Mouse (Mus musculus): ENCODE results near the gene Muc2. TPM values are rescaled to one million over a fixed set of nuclear protein-coding genes. Genes with fewer than 3 reads are reported as not detected.

Gene Muc2
- polyA plus RNA-seq, 2 experiments from 2014 or later: not detected

DNA sequence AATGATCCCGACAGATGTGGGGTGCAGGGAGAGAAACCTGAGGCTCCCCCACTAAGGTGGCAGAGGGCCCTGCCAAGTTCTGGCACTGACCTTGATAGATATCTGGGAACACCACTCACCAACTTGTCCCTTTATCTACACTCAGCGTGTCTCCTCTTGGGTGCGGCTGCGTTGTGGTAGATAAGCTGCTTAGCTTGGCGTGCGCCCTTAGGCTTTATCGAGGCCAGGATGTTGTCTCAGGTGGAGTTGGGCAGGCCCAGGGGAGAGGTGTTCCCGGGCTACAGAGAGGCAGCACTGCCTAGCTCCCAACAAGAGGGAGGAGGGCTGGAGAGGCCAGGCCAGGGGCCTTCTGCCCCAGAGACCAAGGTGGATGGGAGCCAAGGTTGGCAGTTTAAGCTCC is 80.8 kb downstream of the Muc2 start:
- no peak for ATAC-seq

DNA sequence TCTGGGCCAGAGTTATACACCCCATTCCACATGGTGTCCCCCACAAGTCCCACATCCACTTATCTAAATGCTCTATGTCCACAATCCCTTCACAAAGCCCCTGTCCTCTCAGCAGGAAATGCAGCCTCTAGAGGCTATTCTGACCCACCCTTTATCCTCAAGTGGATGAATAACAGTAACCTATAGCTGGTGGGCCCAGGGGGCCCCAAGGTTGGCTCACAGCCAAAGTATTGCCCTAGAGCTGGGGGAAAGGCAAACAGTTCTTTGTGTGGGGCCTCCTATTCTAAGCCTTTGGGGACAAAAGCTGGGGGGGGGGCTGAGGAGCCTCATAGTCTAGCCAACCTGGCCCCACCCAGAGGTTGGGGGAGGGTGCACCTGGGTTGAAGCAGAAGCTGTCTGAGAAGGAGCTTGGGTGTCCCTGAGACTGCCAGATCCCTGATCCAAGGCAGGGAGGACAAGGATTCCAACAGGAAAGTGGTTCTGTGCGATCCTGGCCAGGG is 82.0 kb downstream of the Muc2 start:
- no peak for ATAC-seq

DNA sequence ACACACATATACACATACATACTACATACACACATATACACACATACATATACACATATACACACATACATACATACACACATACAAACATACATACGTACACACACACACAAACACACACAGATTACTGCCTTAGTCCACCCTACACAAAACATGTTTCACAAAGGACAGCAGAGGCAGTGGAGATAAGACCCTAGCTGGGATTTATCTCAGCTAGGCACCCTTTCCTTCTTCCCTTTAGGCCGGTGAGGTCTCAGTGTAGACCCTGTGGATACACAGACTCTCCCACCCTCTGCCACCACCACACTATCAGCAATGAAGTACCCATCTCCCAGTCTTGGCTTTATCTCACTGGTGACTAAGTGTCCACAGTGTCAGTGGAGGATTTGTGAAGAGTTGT is 84.7 kb downstream of the Muc2 start:
- ATAC-seq: no peak

DNA sequence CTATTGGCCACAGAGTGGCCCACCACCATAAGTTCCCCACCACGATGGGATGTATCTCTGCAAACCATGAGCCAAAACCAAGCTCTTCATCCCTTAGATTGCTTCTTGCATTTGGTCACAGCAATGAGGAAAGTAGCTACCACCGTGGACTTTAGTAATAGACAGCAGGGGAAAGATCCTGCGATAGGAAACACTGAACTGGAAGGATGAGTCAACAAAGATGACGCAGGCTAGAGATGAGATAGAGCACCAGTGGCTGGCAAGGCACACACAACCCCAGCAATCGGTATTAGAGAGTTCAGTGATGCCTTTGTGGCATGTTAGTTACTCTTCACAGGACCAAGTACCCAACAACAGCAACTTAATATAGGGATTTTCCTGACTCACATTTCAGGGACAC is 86.1 kb downstream of the Muc2 start:
- ATAC-seq: no peak

GRCm38 (mm10) chr7:141788677-141789452 is 98.7 kb downstream of the Muc2 start, which contains the start of gene Muc5ac:
Muc5ac (plus strand) TSS chr7:141788972.
- no peak for ATAC-seq

- no peak for ATAC-seq
Measured at GRCm38 (mm10) chr7:141794251-141794650, 104.1 kb downstream of the Muc2 start.

DNA sequence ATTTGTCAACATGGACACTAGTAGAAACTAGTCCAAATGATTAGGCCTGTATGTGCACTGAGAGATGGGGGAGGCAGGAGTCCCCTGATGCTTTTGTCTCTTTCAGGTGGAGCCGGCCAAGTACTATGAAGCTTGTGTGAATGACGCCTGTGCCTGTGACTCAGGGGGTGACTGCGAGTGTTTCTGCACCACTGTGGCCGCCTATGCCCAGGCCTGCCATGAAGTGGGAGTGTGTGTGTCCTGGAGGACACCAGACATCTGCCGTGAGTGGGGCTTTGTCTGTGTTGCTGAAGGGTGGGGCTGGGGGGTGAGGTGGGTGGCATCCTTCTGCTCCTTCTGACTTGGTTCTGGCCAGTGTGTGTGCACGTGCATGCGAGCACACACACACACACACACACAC is 113.1 kb downstream of the Muc2 start:
- no peak for ATAC-seq

Other genes with a start within 250 kb of the Muc2 start
- 10 to 100 TPM in 1 of 2 experiments, 1 to 10 TPM in 1; 5.3 to 12.7 TPM for gene Pidd1, start 246.3 kb upstream of the Muc2 start, polyA plus RNA-seq (2017; shearing (Covaris generic))
- gene Rplp2, start 243.0 kb upstream of the Muc2 start, polyA plus RNA-seq (2017; shearing (Covaris generic)): 1,000 to 10,000 TPM; 3,324 to 3,604 TPM
- gene Pnpla2, start 235.1 kb upstream of the Muc2 start, polyA plus RNA-seq (2017; shearing (Covaris generic)): 10 to 100 TPM; 58.2 to 70.2 TPM
- not detected for gene Cracr2b, start 229.2 kb upstream of the Muc2 start, polyA plus RNA-seq (2017; shearing (Covaris generic))
- 1 to 10 TPM; 8.3 to 8.7 TPM for gene Cd151, start 222.9 kb upstream of the Muc2 start, polyA plus RNA-seq (2017; shearing (Covaris generic))
- 10 to 100 TPM; 22.3 to 22.6 TPM for gene Polr2l, start 215.2 kb upstream of the Muc2 start, polyA plus RNA-seq (2017; shearing (Covaris generic))
- 1 to 10 TPM; 1.5 to 2.7 TPM for gene Tspan4, start 215.1 kb upstream of the Muc2 start, polyA plus RNA-seq (2017; shearing (Covaris generic))
- gene Chid1, start 150.5 kb upstream of the Muc2 start, polyA plus RNA-seq (2017; shearing (Covaris generic)): 10 to 100 TPM; 14.2 to 14.4 TPM
- 10 to 100 TPM; 13.4 to 15.5 TPM for gene Ap2a2, start 128.2 kb upstream of the Muc2 start, polyA plus RNA-seq (2017; shearing (Covaris generic))
- under 1 TPM; 0.40 to 0.54 TPM for gene Muc6, start 35.0 kb upstream of the Muc2 start, polyA plus RNA-seq (2017; shearing (Covaris generic))
- gene Muc5ac, start 98.6 kb downstream of the Muc2 start, polyA plus RNA-seq (2017; shearing (Covaris generic)): not detected
- not detected for gene Muc5b, start 148.7 kb downstream of the Muc2 start, polyA plus RNA-seq (2017; shearing (Covaris generic))
- 10 to 100 TPM; 22.4 to 23.8 TPM for gene Tollip, start 228.2 kb downstream of the Muc2 start, polyA plus RNA-seq (2017; shearing (Covaris generic))

Measured in activated CD4-positive, CD25-positive, alpha-beta regulatory T cell, adult 4 months (primary cell).